Mouse (Mus musculus) embryonic fibroblast, embryonic 13.5 days (primary cell): Measurements from ENCODE around the gene Plk5.

Experiments
- CTCF ChIP-seq: IDR thresholded peaks from 2 replicates; pipeline ENCODE4 v1.5.1; 2011; ENCODE audit warnings: mild to moderate bottlenecking, control low read depth, low read length, moderate library complexity, borderline replicate concordance; ENCODE audit not compliant: insufficient read depth
- POLR2A ChIP-seq: IDR thresholded peaks from 2 replicates; pipeline ENCODE4 v1.6.1; 2011; ENCODE audit warnings: low read depth, mild to moderate bottlenecking, control low read depth, low read length, moderate library complexity

GRCm38 (mm10) chr10:80329273-80330081 lies 26.8 kb upstream of the Plk5 start, which contains the start of the genes Pcsk4 and Reep6:
- no peak for TF ChIP-seq CTCF
- TF ChIP-seq POLR2A = no peak
